ENCODE assay signal across 12 mouse cellular contexts in the genomic region with DNA sequence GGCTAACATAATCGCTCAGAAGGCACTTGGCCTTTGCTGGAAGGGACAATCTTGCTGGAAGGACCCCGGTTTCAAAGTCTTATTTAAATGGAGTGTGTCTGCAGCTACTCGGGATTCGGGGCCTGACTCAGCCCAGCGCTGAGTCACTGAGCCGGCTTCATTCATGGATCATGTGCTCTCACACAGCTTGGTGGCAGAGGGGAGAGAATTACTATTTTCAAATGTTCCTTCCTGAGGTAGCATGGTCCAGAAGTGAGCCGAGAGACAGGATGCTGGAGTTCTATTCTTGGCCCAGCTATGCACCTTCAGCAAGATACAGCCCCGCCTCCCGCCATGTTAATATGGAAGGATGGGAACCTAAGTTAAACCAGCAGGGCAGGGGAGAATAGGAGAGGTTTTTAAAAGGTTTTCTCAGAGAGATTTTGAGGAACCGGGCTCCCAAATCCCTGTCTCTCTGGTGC. TPM values are rescaled to one million over a fixed set of nuclear protein-coding genes. Genes with fewer than 3 reads are reported as not detected.
DNase-seq lines count a peak whose midpoint lies in the region; ATAC-seq lines count a peak whose summit lies in the region.
"Had no signal": no experiment of that assay in that cellular context is flagged by ENCODE, and none has a peak within 500 bp of the region (broad histone marks: within the 10 kb centered on the region; RNA-seq: fewer than 3 reads in every experiment).

No protein-coding gene starts in this region.

- 31% methylated on average over 10 of the region's 10 CpGs for WGBS in hindbrain, embryonic 14.5 days
- WGBS in midbrain, embryonic 16.5 days = 26% methylated on average over 10 of the region's 10 CpGs
- 64% methylated on average over 10 of the region's 10 CpGs for WGBS in heart, embryonic 10.5 days

- H3K9ac ChIP-seq in hindbrain, embryonic 14.5 days = no peak overlapping the region
- H3K9ac ChIP-seq in midbrain, embryonic 16.5 days (ENCODE audit: low read depth, low read length) = no peak overlapping the region
- H3K9ac ChIP-seq: embryonic facial prominence, embryonic 13.5 days had no signal

- H3K27ac ChIP-seq in hindbrain, embryonic 14.5 days = peak overlapping the region; percentile 82
- peak overlapping the region; percentile 44 for H3K27ac ChIP-seq in midbrain, embryonic 16.5 days (ENCODE audit: low read length)
- H3K27ac ChIP-seq in heart, embryonic 10.5 days = no peak overlapping the region
- H3K27ac ChIP-seq: embryonic facial prominence, embryonic 13.5 days had no signal

- H3K36me3 ChIP-seq in hindbrain, embryonic 14.5 days (replicated peaks; ENCODE audit: control insufficient read depth, insufficient read depth) = no peaks in the 10 kb centered on the region
- no peaks in the 10 kb centered on the region for H3K36me3 ChIP-seq in midbrain, embryonic 16.5 days (ENCODE audit: control insufficient read depth, insufficient read depth, low read length)
- no peaks in the 10 kb centered on the region for H3K36me3 ChIP-seq in heart, embryonic 10.5 days
- H3K36me3 ChIP-seq: embryonic facial prominence, embryonic 13.5 days; G1E had no signal

- ATAC-seq in hindbrain, embryonic 14.5 days (ENCODE audit: low FRiP score) = no peak
- peak; percentile 44; the same call in 1 of the 2 replicates for ATAC-seq in midbrain, embryonic 16.5 days
- ATAC-seq in erythroid progenitor cell, adult 5-6 weeks (replicated peaks; ENCODE audit: low FRiP score, poor library complexity, severe bottlenecking) = no peak

- DNase-seq in adrenal gland, adult 2 months = peak; percentile 48
- DNase-seq in cerebellum, postnatal 25 days = peak; percentile 71 to 72
- DNase-seq in hindbrain, embryonic 14.5 days (ENCODE audit: low spot score) = no peak
- no peak for DNase-seq in gastrocnemius, postnatal 10 days
- DNase-seq in heart, embryonic 10.5 days (ENCODE audit: low spot score) = no peak
- no peak for DNase-seq in embryo, embryonic 11 days
- DNase-seq: kidney, adult 9 months; thymus, postnatal 36 days had no signal

- H3K4me3 ChIP-seq in hindbrain, embryonic 14.5 days (replicated peaks; ENCODE audit: low read length) = no peak overlapping the region
- H3K4me3 ChIP-seq in midbrain, embryonic 16.5 days (ENCODE audit: low read depth, low read length) = no peak overlapping the region
- no peak overlapping the region for H3K4me3 ChIP-seq in heart, embryonic 10.5 days
- H3K4me3 ChIP-seq: embryonic facial prominence, embryonic 13.5 days had no signal

- H3K9me3 ChIP-seq in hindbrain, embryonic 14.5 days (ENCODE audit: control insufficient read depth, low read length) = no peaks in the 10 kb centered on the region
- no peaks in the 10 kb centered on the region for H3K9me3 ChIP-seq in midbrain, embryonic 16.5 days (replicated peaks; ENCODE audit: control insufficient read depth, low read length, poor library complexity, severe bottlenecking)
- no peaks in the 10 kb centered on the region for H3K9me3 ChIP-seq in heart, embryonic 10.5 days
- H3K9me3 ChIP-seq: embryonic facial prominence, embryonic 13.5 days had no signal

- no peak overlapping the region for H3K4me2 ChIP-seq in hindbrain, embryonic 14.5 days (replicated peaks)
- H3K4me2 ChIP-seq in midbrain, embryonic 16.5 days (ENCODE audit: low read length) = no peak overlapping the region; the same call in 1 of the 2 replicates
- H3K4me2 ChIP-seq: embryonic facial prominence, embryonic 13.5 days had no signal

- no peaks in the 10 kb centered on the region for H3K27me3 ChIP-seq in hindbrain, embryonic 14.5 days (ENCODE audit: control insufficient read depth, insufficient read depth, low read length)
- H3K27me3 ChIP-seq in midbrain, embryonic 16.5 days (ENCODE audit: control insufficient read depth, insufficient read depth, low read depth, low read length) = no peaks in the 10 kb centered on the region
- peaks cover 5% of the 10 kb centered on the region; the same call in 1 of the 2 replicates for H3K27me3 ChIP-seq in heart, embryonic 10.5 days (ENCODE audit: insufficient read depth, poor library complexity, severe bottlenecking)
- H3K27me3 ChIP-seq: embryonic facial prominence, embryonic 13.5 days had no signal

- peaks cover 31% of the 10 kb centered on the region for H3K4me1 ChIP-seq in hindbrain, embryonic 14.5 days (replicated peaks; ENCODE audit: control insufficient read depth, insufficient read depth, low read length)
- H3K4me1 ChIP-seq in midbrain, embryonic 16.5 days (ENCODE audit: control insufficient read depth, insufficient read depth, low read length) = peaks cover 30% of the 10 kb centered on the region
- H3K4me1 ChIP-seq in heart, embryonic 10.5 days = peaks cover 7% of the 10 kb centered on the region

RNA-seq across cellular contexts. Expression of a gene that starts 40.8 kb away (rescaled TPM):
- total RNA-seq in adrenal gland, adult 2 months (2021) = 1 to 10 TPM; 2.8 to 4.6 TPM
- polyA plus RNA-seq in adrenal gland, adult 2 months (2012; rRNA removed) = 1.6 and 2.4 TPM in 2 replicates
- polyA plus RNA-seq in hindbrain, embryonic 14.5 days (2014; fragmentation: Nextera tagmentation; extraction: Ambion mirVana) = 22.2 and 23.2 TPM in 2 replicates
- polyA plus RNA-seq in midbrain, embryonic 16.5 days (2015; fragmentation: Nextera tagmentation; extraction: Ambion mirVana) = 18.1 and 24.4 TPM in 2 replicates
- under 1 TPM; 0.72 to 0.92 TPM for total RNA-seq in gastrocnemius, postnatal 10 days (2021)
- polyA plus RNA-seq in heart, embryonic 10.5 days (2016; fragmentation: Nextera tagmentation; extraction: Ambion mirVana) = 0.70 and 2.0 TPM in 2 replicates
- not detected in 2 replicates for total RNA-seq in erythroid progenitor cell, adult 5-6 weeks (2015; ENCODE audit: low replicate concordance)
- total RNA-seq in erythroid progenitor cell, adult 5-6 weeks (2017; ENCODE audit: low replicate concordance) = not detected in 2 replicates
- polyA plus RNA-seq: G1E had no signal

Comparison
In these comparisons a context has a peak if more than half of its experiments do, and no peak if none do; other contexts are left out.
1. DNase-seq: peak in adrenal gland, adult 2 months (single experiment) and cerebellum, postnatal 25 days (2 of 2); none in hindbrain, embryonic 14.5 days (single experiment), gastrocnemius, postnatal 10 days (single experiment), heart, embryonic 10.5 days (single experiment) and embryo, embryonic 11 days (single experiment).